Mouse (Mus musculus): ENCODE results near the gene Zdhhc20. TPM values are rescaled to one million over a fixed set of nuclear protein-coding genes. Genes with fewer than 3 reads are reported as not detected.
"Not testable (repeated sequence)": the region's sequence is repeated elsewhere in the genome, so short reads cannot be mapped to it uniquely, and the experiment has no call there.

The Zdhhc20 gene
- total and polyA plus RNA-seq, 3 experiments, result 3.3 to 8.3 (median 6.7) TPM

DNA sequence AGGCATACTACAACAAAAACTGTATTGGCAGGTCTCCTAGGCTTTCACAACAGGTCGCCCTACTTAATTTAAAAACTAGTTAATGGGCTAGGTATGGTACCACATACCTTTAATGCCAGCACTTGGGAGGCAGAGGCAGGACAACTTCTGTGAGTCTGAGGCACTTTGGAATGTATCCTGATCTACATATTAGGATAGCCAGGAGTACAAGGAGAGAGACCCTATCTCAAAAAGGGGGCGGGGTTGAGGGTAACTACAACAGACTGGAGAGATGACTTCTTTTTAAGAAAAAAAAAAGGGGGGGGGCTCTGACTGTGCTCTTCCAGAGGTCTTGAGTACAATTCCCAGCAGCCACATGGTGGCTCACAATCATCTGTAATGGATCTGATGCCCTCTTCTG is 41.4 kb downstream of the Zdhhc20 start:
- Histone ChIP-seq H3K27me3 (ENCODE audit: control insufficient read depth, insufficient read depth, low read length) (no peaks in the 10 kb centered on the region), H3K36me3 (ENCODE audit: control insufficient read depth, insufficient read depth, low read length) (no peaks in the 10 kb centered on the region), H3K4me3 (no peak overlapping the region), H3K9ac (ENCODE audit: low read depth, low read length) (no peak overlapping the region), H3K27ac (no peak overlapping the region), H3K4me1 (ENCODE audit: control insufficient read depth, insufficient read depth, low read length) (no peaks in the 10 kb centered on the region), H3K79me2 (replicated peaks; ENCODE audit: control insufficient read depth, insufficient read depth, low read length) (no peaks in the 10 kb centered on the region)
- intact Hi-C loops (cut with DNase I), result no loop called here
- no peak for DNase-seq
- no peak for TF ChIP-seq CTCF (IDR thresholded peaks at IDR 0.05)
- TF ChIP-seq POLR2A (IDR thresholded peaks at IDR 0.05; ENCODE audit: insufficient read depth, low read depth, low read length), result no peak
- no peak for TF ChIP-seq EP300 (IDR thresholded peaks at IDR 0.05; ENCODE audit: insufficient read depth, low read depth, low read length)
- WGBS, result 97% methylated on average over 2 of the region's 2 CpGs

DNA sequence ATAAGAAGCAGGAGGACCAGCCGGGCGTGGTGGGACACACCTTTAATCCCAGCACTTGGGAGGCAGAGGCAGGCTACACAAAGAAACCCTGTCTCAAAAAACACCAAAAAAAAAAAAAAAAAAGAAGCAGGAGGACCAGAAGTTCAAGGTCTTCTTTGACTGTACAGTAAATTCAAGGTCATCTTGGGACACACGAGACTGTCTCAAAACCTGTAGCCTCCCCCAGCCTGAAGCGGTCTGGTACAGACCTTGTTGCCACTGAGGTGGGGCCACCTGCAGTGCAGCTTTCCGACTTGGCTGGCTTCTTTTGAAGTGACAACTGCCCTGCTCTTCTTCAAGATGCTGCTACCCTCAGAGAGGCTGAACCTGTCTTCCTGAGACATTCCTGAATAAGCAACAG is 42.0 kb downstream of the Zdhhc20 start:
- H3K27me3 ChIP-seq (ENCODE audit: control insufficient read depth, insufficient read depth, low read length); H3K4me3 ChIP-seq; H3K36me3 ChIP-seq (ENCODE audit: control insufficient read depth, insufficient read depth, low read length); DNase-seq; H3K4me1 ChIP-seq (ENCODE audit: control insufficient read depth, insufficient read depth, low read length); H3K27ac ChIP-seq; intact Hi-C loops (cut with DNase I); H3K79me2 ChIP-seq (replicated peaks; ENCODE audit: control insufficient read depth, insufficient read depth, low read length); H3K9ac ChIP-seq (ENCODE audit: low read depth, low read length): not testable (repeated sequence)
- WGBS, result 86% methylated on average over 5 of the region's 5 CpGs

DNA sequence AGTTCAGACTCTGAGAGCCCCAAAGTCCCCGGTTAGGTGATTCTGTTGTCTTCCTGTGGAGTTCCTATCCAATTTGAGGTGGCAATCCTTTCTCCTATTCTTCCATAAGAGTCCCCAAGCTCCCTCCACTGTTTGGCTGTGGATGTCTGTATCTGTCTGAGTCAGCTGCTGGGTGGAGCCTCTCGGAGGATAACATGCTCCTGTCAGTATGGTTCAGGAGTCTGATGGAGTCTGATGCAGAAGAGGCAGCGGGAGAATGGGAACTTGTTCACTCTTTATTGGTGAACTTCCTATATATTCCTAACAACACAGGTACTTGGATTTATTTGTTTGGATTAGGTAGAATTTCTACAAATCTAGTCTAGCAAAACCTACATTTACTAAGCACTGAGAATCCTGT is 45.5 kb downstream of the Zdhhc20 start:
- Histone ChIP-seq H3K36me3 (ENCODE audit: control insufficient read depth, insufficient read depth, low read length) (no peaks in the 10 kb centered on the region), H3K79me2 (replicated peaks; ENCODE audit: control insufficient read depth, insufficient read depth, low read length) (no peaks in the 10 kb centered on the region), H3K4me3 (no peak overlapping the region), H3K27ac (no peak overlapping the region), H3K9ac (ENCODE audit: low read depth, low read length) (no peak overlapping the region), H3K4me1 (ENCODE audit: control insufficient read depth, insufficient read depth, low read length) (no peaks in the 10 kb centered on the region), H3K27me3 (ENCODE audit: control insufficient read depth, insufficient read depth, low read length) (no peaks in the 10 kb centered on the region)
- no peak for TF ChIP-seq POLR2A (IDR thresholded peaks at IDR 0.05; ENCODE audit: insufficient read depth, low read depth, low read length)
- TF ChIP-seq CTCF (IDR thresholded peaks at IDR 0.05), result no peak
- no peak for TF ChIP-seq EP300 (IDR thresholded peaks at IDR 0.05; ENCODE audit: insufficient read depth, low read depth, low read length)
- no peak for DNase-seq
- 85% methylated on average over 3 of the region's 3 CpGs for WGBS
- intact Hi-C loops (cut with DNase I), result loop anchor here (5.0 kb wide), 1 partner anchor 68 kb away; no protein-coding TSS in a partner anchor

- no peaks in the 10 kb centered on the region for H3K4me1 ChIP-seq (ENCODE audit: control insufficient read depth, insufficient read depth, low read length)
- no peak for DNase-seq
- H3K27ac ChIP-seq, result no peak overlapping the region
- H3K9ac ChIP-seq (ENCODE audit: low read depth, low read length), result no peak overlapping the region
- H3K27me3 ChIP-seq (ENCODE audit: control insufficient read depth, insufficient read depth, low read length), result no peaks in the 10 kb centered on the region
- no peaks in the 10 kb centered on the region for H3K36me3 ChIP-seq (ENCODE audit: control insufficient read depth, insufficient read depth, low read length)
- H3K79me2 ChIP-seq (replicated peaks; ENCODE audit: control insufficient read depth, insufficient read depth, low read length), result no peaks in the 10 kb centered on the region
- TF ChIP-seq EP300 (IDR thresholded peaks at IDR 0.05; ENCODE audit: insufficient read depth, low read depth, low read length) (no peak), CTCF (IDR thresholded peaks at IDR 0.05) (no peak), POLR2A (IDR thresholded peaks at IDR 0.05; ENCODE audit: insufficient read depth, low read depth, low read length) (no peak)
- no peak overlapping the region for H3K4me3 ChIP-seq
- intact Hi-C loops (cut with DNase I), result no loop called here
- WGBS, result 76% methylated on average over 10 of the region's 10 CpGs
Measured at GRCm38 (mm10) chr14:57835157-57835556, 54.9 kb downstream of the Zdhhc20 start.

GRCm38 (mm10) chr14:57833526-57833925 is 56.5 kb downstream of the Zdhhc20 start:
- intact Hi-C loops (cut with DNase I), result no loop called here
- Histone ChIP-seq H3K79me2 (replicated peaks; ENCODE audit: control insufficient read depth, insufficient read depth, low read length) (no peaks in the 10 kb centered on the region), H3K27ac (no peak overlapping the region)

GRCm38 (mm10) chr14:57827284-57827683 is 62.8 kb downstream of the Zdhhc20 start:
- 58% methylated on average over 1 of the region's 1 CpGs for WGBS
- H3K27ac ChIP-seq, result no peak overlapping the region; the same call in 1 of the 2 replicates
- no peaks in the 10 kb centered on the region for H3K79me2 ChIP-seq (replicated peaks; ENCODE audit: control insufficient read depth, insufficient read depth, low read length)
- H3K9ac ChIP-seq (ENCODE audit: low read depth, low read length), result no peak overlapping the region
- DNase-seq, result no peak
- H3K27me3 ChIP-seq (ENCODE audit: control insufficient read depth, insufficient read depth, low read length), result no peaks in the 10 kb centered on the region
- H3K4me1 ChIP-seq (ENCODE audit: control insufficient read depth, insufficient read depth, low read length), result peaks cover 2% of the 10 kb centered on the region; the same call in 1 of the 2 replicates
- no peak overlapping the region for H3K4me3 ChIP-seq
- TF ChIP-seq EP300 (IDR thresholded peaks at IDR 0.05; ENCODE audit: insufficient read depth, low read depth, low read length) (no peak), POLR2A (IDR thresholded peaks at IDR 0.05; ENCODE audit: insufficient read depth, low read depth, low read length) (no peak), CTCF (IDR thresholded peaks at IDR 0.05) (no peak)
- intact Hi-C loops (cut with DNase I), result loop anchor here (2.0 to 10.0 kb wide), 5 partner anchors 28 to 452 kb away; partner anchors contain the start of gene Sap18
- peaks cover 5% of the 10 kb centered on the region; the same call in 1 of the 2 replicates for H3K36me3 ChIP-seq (ENCODE audit: control insufficient read depth, insufficient read depth, low read length)

More at GRCm38 (mm10) chr14:57833526-57833925, 56.5 kb downstream of the Zdhhc20 start:
- H3K4me1 ChIP-seq (ENCODE audit: control insufficient read depth, insufficient read depth, low read length), result no peaks in the 10 kb centered on the region
- H3K36me3 ChIP-seq (ENCODE audit: control insufficient read depth, insufficient read depth, low read length), result no peaks in the 10 kb centered on the region
- WGBS, result 94% methylated on average over 2 of the region's 2 CpGs
- no peak overlapping the region for H3K9ac ChIP-seq (ENCODE audit: low read depth, low read length)
- H3K4me3 ChIP-seq, result no peak overlapping the region
- TF ChIP-seq EP300 (IDR thresholded peaks at IDR 0.05; ENCODE audit: insufficient read depth, low read depth, low read length), result no peak
- TF ChIP-seq POLR2A (IDR thresholded peaks at IDR 0.05; ENCODE audit: insufficient read depth, low read depth, low read length), result no peak
- no peak for TF ChIP-seq CTCF (IDR thresholded peaks at IDR 0.05)
- no peaks in the 10 kb centered on the region for H3K27me3 ChIP-seq (ENCODE audit: control insufficient read depth, insufficient read depth, low read length)
- DNase-seq, result no peak

All from heart, adult 2 months (tissue).